Mouse (Mus musculus) adipocyte (in vitro differentiated cells): Measurements from ENCODE around the gene Mrln.
A peak's percentile ranks its signal among the peaks of the same experiment; 100 is the strongest.
"Not testable (repeated sequence)": the region's sequence is repeated elsewhere in the genome, so short reads cannot be mapped to it uniquely, and the experiment has no call there.

Experiments used
- DNase-seq: peaks from one replicate; pipeline ENCODE4 v3.0.0-alpha.2; 2016; ENCODE audit warnings: low spot score

Mrln gene

DNA sequence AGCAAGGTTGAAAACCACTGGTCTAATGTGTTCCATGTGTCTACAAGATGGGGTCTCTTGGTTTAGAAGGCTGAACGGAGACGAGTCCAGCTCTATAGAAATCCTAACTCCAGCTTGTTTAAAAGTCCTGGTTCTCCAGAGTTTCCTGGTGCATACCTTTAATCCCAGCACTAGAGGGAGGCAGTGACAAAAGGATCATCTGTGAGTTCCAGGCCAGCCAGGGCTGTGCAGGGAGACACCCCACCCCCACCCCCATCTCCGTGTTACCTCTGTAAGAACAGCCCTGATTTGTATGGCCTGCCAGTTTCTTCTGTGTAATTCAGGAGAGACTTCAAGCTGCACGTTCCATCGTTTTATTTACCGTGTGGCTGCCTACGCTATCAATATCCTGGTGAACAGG, 8.7 kb upstream of the Mrln start:
- DNase-seq: peak; percentile 42

- no peak for DNase-seq
These were observed 7.8 kb upstream of the Mrln start for GRCm38 (mm10) chr10:70196666-70197065.

DNA sequence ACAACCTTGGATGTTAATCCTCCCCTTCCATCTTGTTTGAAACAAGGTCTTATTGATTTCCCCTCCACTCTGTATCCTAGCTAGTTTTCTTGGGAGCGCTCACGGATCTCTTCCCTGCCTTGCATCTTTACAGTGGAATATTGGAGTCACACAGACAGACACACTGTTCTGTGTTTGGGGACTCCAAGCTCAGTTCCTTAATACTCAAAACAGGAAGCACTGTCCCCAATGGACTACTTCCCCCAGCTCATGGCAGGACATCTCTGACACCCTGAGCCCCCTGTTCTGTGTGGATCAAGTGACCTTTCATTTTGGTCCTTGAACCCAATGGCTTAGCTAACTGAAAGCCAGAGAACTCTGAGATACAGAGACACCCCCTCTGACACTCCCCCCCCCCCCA, 6.9 kb upstream of the Mrln start:
- no peak for DNase-seq

DNA sequence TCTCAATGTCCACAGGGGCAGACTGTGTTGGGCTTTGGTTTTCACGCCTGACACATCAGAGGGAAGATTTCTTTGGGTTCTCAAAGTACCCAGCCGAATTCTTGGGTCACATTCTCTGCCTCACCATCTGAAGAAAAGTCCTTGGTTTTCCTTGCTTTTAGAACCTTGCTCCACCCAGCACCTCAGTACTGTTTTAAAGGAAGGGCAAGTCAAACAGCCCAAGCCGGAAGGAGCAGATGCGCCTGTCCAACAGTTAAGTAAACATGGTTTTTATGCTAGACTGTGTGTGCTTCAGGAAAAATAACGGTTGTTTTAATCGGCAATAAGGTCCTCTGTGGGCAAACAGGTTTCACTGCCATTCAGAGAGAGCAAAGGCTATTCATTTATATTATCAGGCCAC, 6.5 kb upstream of the Mrln start:
- DNase-seq: no peak

DNA sequence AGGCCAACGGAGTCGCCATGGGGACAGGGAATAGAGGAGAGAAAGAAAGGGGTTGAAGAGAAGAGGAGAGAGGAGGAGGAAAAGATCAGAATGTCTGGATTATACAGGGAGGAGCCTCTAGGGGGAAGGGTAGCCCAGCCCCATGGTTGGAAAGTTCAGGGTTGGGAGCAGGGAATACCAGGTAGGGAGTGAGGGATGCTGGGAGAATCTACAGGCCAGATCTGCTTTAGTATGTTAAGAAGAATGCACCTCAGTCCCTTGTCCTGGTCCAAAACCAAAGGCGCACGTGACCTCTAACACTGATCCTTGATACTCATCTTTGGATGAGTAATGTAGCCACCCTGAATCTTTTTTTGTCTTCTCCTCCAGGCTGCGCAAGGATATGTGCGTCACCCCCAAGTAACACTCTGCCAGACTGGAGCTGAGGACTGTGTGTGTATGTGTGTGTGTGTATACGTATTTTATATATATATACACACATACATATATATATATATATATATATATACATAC, 5.5 kb upstream of the Mrln start:
- DNase-seq: no peak

- DNase-seq: no peak
These were observed 4.8 kb upstream of the Mrln start for GRCm38 (mm10) chr10:70199466-70200210.

GRCm38 (mm10) chr10:70200889-70201500, 3.5 kb upstream of the Mrln start:
- no peak for DNase-seq

DNA sequence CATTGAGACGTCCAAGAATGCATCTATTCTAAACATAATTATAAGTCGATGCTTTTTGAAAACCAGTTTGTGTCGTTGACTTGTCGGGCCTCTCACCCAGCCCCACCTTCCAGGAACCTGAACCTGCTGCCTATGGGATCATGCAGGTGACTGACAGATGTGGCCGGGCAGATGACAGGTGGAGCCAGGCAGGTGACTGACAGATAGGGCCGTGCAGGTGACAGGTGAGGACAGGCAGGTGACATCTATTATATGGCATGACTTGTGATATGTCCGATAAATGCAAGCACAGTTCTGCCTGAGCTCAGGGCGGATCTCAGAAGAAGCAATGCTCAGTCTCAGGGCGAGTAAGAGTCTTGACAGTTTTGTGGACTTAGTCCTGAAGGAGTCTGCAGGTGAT, 6.8 kb downstream of the Mrln start:
- no peak for DNase-seq

DNA sequence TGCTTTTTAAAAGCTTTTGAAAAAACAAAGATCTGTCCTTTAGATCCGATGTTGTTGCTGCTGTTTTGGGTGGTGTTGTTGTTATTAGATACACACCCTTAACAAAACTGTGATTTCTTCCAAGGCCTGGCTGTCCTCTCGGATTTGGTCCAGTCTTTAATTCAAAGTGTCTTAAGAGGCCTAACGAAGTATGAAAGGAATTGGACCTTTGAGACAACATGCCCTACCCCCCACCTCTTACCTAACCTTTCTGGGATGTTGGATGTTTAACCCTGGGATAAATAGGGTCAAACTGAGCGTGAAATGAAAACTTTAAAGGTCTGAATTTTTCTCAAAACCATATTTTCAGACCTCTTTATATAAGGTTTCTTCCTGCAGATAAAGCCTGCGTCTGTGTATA, 16.5 kb downstream of the Mrln start:
- DNase-seq: no peak

DNA sequence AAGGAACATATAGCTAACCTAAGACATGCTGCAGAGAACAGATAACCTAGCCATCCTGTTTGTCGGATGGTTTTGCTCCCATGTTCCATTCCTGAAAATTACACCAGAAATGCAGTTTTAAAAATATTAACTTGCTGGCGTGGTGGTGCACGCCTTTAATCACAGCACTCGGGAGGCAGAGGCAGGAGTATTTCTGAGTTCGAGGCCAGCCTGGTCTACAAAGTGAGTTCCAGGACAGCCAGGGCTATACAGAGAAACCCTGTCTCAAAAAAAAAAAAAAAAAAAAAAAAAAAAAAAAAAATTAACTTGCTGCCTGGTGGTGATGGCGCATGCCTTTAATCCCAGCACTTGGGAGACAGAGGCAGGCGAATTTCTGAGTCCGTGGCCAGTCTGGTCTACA, 17.8 kb downstream of the Mrln start:
- DNase-seq: not testable (repeated sequence)

DNA sequence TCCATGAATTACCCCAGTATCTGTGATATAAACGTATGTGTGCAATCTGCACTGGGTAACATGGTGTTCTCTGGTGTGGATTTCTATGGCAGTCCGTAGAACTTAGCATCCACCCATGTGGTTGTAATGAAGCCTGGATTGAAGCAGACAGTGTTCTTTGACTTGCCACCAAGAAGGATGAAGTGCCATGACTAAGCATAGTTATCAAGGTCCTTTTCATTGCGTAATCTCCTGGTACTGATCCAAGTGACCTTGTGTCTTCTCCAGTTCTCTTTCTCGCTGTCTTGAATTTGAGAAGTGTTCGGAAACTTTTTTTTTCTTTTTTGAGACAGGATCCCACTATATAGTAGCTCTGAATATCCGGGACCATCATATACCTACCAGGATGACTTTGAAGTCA, 20.1 kb downstream of the Mrln start:
- peak; percentile 25 for DNase-seq

GRCm38 (mm10) chr10:70225760-70226159, 21.3 kb downstream of the Mrln start:
- DNase-seq: no peak

- no peak for DNase-seq
These were observed 22.1 kb downstream of the Mrln start for GRCm38 (mm10) chr10:70226608-70227007.

- DNase-seq: no peak
These were observed 25.9 kb downstream of the Mrln start for GRCm38 (mm10) chr10:70230352-70230751.

DNA sequence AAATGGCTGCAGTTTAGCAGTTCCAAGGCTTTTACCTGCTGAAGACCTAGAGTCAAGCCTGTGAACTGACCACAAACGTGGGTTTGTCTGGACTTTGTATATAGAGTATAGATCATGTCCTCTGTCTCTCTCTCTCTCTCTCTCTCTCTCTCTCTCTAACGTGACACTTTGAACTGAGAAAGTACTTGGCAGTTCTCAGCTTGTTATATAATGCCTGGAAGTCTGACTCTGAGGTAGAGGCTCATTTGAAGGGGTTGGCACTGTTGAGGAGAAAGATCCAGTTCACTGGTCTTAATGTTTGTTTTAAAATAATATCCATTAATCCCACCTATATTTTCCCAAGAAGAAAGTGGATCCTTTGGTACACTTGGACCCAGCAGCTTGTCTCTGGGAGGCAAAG, 33.5 kb downstream of the Mrln start:
- no peak for DNase-seq

- no peak for DNase-seq
These were observed 38.4 kb downstream of the Mrln start for GRCm38 (mm10) chr10:70242751-70243444.

DNA sequence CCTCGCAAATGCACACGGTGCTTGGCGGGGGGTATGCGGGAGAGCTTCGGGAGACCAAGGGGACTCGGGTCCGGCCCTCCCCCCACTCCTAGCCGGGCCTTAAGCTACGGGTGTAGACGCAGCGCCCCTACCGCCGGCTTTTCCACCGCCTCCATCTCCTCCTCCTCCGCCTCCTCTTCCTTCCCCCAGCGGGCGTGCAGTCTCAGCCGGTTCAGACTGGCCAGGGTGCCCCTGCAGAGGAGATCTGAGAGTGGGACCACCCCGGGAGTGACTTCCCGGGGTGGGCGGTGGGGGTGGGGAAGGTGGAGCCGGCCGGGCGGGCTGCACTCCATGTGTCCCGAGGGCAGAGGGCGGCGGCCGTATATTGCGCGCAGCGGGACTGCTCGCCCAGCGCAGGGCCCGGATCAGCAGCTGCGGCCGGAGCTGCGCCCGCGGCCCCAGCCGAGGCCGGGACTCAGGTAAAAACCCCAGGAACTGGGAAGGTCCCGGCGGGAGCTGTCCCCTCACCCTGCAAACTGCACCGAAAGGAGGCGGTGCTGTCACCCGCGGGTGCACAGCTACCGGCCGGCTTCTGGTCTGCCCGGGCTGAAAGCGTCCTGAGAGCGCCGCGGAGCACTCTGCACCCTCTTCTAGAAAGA, 40.6 kb downstream of the Mrln start, which contains the start of gene Slc16a9:
Slc16a9 (plus strand) TSS at position 180 of the 638 bp plus-strand sequence.
- no peak for DNase-seq

- DNase-seq: no peak
These were observed 41.1 kb downstream of the Mrln start for GRCm38 (mm10) chr10:70245559-70245945.

GRCm38 (mm10) chr10:70246076-70246475, 41.6 kb downstream of the Mrln start:
- DNase-seq: no peak

- no peak for DNase-seq
These were observed 45.9 kb downstream of the Mrln start for GRCm38 (mm10) chr10:70250354-70250753.

GRCm38 (mm10) chr10:70250766-70251165, 46.3 kb downstream of the Mrln start:
- no peak for DNase-seq

- no peak for DNase-seq
These were observed 50.2 kb downstream of the Mrln start for GRCm38 (mm10) chr10:70254666-70255065.
